In genomic region chr5:49563751-49564150, GRCm38 (mm10) we compare ENCODE assay signal across 30 mouse cellular contexts. TPM values are rescaled to one million over a fixed set of nuclear protein-coding genes. Genes with fewer than 3 reads are reported as not detected.
"Had no signal": no experiment of that assay in that cellular context is flagged by ENCODE, and none has a peak within 500 bp of the region (broad histone marks: within the 10 kb centered on the region; RNA-seq: fewer than 3 reads in every experiment).

No protein-coding gene starts in this region.

- H3K36me3 ChIP-seq: embryonic facial prominence, embryonic 10.5 days; embryonic facial prominence, embryonic 12.5 days; embryonic facial prominence, embryonic 13.5 days; embryonic facial prominence, embryonic 15.5 days; forebrain, embryonic 10.5 days; forebrain, embryonic 12.5 days; forebrain, embryonic 15.5 days; heart, embryonic 10.5 days had no signal

- H3K4me2 ChIP-seq: embryonic facial prominence, embryonic 12.5 days; embryonic facial prominence, embryonic 13.5 days; embryonic facial prominence, embryonic 15.5 days; forebrain, embryonic 12.5 days; forebrain, embryonic 13.5 days; forebrain, embryonic 15.5 days had no signal

- ATAC-seq: forebrain, embryonic 13.5 days; forebrain, embryonic 14.5 days; forebrain, embryonic 15.5 days; forebrain, embryonic 16.5 days had no signal

- H3K27me3 ChIP-seq: embryonic facial prominence, embryonic 12.5 days; embryonic facial prominence, embryonic 13.5 days; embryonic facial prominence, embryonic 15.5 days; forebrain, embryonic 12.5 days; forebrain, embryonic 13.5 days; forebrain, embryonic 15.5 days had no signal

- H3K27ac ChIP-seq: embryonic facial prominence, embryonic 10.5 days; embryonic facial prominence, embryonic 12.5 days; embryonic facial prominence, embryonic 13.5 days; embryonic facial prominence, embryonic 15.5 days; forebrain, embryonic 10.5 days; forebrain, embryonic 12.5 days; forebrain, embryonic 13.5 days; forebrain, embryonic 15.5 days; gastrocnemius, adult 2 months; heart, adult 2 months; heart, embryonic 10.5 days had no signal

- H3K4me3 ChIP-seq: embryonic facial prominence, embryonic 10.5 days; embryonic facial prominence, embryonic 12.5 days; embryonic facial prominence, embryonic 13.5 days; embryonic facial prominence, embryonic 15.5 days; erythroblast, embryonic 14.5 days; forebrain, embryonic 10.5 days; forebrain, embryonic 12.5 days; forebrain, embryonic 13.5 days; forebrain, embryonic 15.5 days; gastrocnemius, adult 2 months; heart, adult 2 months; heart, embryonic 10.5 days had no signal

- H3K4me1 ChIP-seq: embryonic facial prominence, embryonic 10.5 days; embryonic facial prominence, embryonic 12.5 days; embryonic facial prominence, embryonic 13.5 days; embryonic facial prominence, embryonic 15.5 days; forebrain, embryonic 10.5 days; forebrain, embryonic 12.5 days; forebrain, embryonic 13.5 days; forebrain, embryonic 15.5 days; heart, embryonic 10.5 days had no signal

- H3K9me3 ChIP-seq: embryonic facial prominence, embryonic 10.5 days; embryonic facial prominence, embryonic 12.5 days; embryonic facial prominence, embryonic 13.5 days; embryonic facial prominence, embryonic 15.5 days; forebrain, embryonic 10.5 days; forebrain, embryonic 12.5 days; forebrain, embryonic 13.5 days; forebrain, embryonic 15.5 days; heart, embryonic 10.5 days had no signal

- H3K9ac ChIP-seq: embryonic facial prominence, embryonic 12.5 days; embryonic facial prominence, embryonic 13.5 days; embryonic facial prominence, embryonic 15.5 days; forebrain, embryonic 12.5 days; forebrain, embryonic 13.5 days; forebrain, embryonic 15.5 days had no signal

- DNase-seq: cerebellum, adult 2 months; cerebellum, adult 8-10 months; cerebellum, adult 9-10 months; cerebellum, adult 9-11 months; cerebellum, postnatal 10 days; cerebellum, postnatal 14 days; cerebellum, postnatal 25 days; cerebellum, postnatal 36 days; embryo, embryonic 11 days; gastrocnemius, adult 2 months; gastrocnemius, postnatal 10 days; gastrocnemius, postnatal 14 days; gastrocnemius, postnatal 25 days; gastrocnemius, postnatal 36 days; heart, adult 18-20 months; heart, adult 2 months had no signal

RNA-seq across cellular contexts. Expression of gene Kcnip4, which starts 39.0 kb away (rescaled TPM):
- total RNA-seq: gastrocnemius, adult 18-20 months; granulocyte monocyte progenitor cell, adult 5-6 weeks; heart, adult 2 months had no signal
- polyA plus RNA-seq: erythroblast, embryonic 14.5 days had no signal
